Mouse (Mus musculus): Measurements from ENCODE around the gene H2-Eb1.

GRCm38 (mm10) chr17:34362954-34363546 lies 57.4 kb downstream of the H2-Eb1 start:
- TF ChIP-seq POLR2AphosphoS5 (IDR thresholded peaks at IDR 0.05; ENCODE audit: insufficient replicate concordance, low read depth, low read length) (no peak), CTCF (IDR thresholded peaks at IDR 0.05; ENCODE audit: low read depth, low read length) (no peak), GATA2 (IDR thresholded peaks at IDR 0.05; ENCODE audit: borderline replicate concordance, low read depth, low read length) (no peak)

Data from G1E (cell line).